In the genomic region with DNA sequence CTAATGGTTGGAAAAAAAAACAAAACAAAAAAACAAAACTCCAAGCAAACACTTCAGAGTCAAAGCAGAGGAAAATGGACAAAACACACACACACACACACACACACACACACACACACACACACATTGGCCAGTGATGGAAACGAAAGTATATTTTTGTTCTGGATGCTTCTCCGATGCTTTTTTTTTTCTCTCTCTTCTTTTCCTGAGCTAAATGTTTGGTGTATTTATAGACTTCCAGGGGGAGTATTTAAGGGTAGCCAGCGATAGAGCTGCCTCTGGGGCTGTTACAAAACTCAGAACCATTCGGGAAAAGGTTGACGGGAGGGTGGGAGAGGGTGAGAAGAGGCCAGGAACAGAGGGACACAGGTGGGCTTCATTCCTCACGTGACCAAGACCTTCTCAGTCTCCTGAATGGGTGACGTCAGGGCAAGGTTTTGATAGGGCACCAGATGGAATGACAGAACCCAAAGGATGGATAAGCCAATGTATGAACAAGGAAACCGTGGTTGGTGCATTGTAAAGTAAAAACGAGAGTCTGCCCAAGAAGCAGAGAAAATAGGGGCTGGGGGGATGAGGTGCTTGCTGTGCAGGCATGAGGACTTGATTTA, we compare ENCODE assay signal across 15 mouse cellular contexts. TPM values are rescaled to one million over a fixed set of nuclear protein-coding genes. Genes with fewer than 3 reads are reported as not detected.
DNase-seq lines count a peak whose midpoint lies in the region; ATAC-seq and TF ChIP-seq lines count a peak whose summit lies in the region.
"Had no signal": no experiment of that assay in that cellular context is flagged by ENCODE, and none has a peak within 500 bp of the region (broad histone marks: within the 10 kb centered on the region; RNA-seq: fewer than 3 reads in every experiment).

No protein-coding gene starts in this region.

- no peak overlapping the region for H3K9ac ChIP-seq in heart, embryonic 12.5 days
- H3K9ac ChIP-seq in lung, embryonic 14.5 days, result no peak overlapping the region
- H3K9ac ChIP-seq in embryonic facial prominence, embryonic 15.5 days, result no peak overlapping the region
- H3K9ac ChIP-seq in stomach, embryonic 15.5 days, result no peak overlapping the region
- H3K9ac ChIP-seq: embryonic facial prominence, embryonic 12.5 days; liver, embryonic 14.5 days had no signal

- TF ChIP-seq CTCF in lung, embryonic 14.5 days (IDR thresholded peaks at IDR 0.05; ENCODE audit: low read depth), result no peak

- WGBS in heart, embryonic 12.5 days, result 56% methylated on average over 9 of the region's 9 CpGs
- 70% methylated on average over 9 of the region's 9 CpGs for WGBS in lung, embryonic 14.5 days
- 66% methylated on average over 9 of the region's 9 CpGs for WGBS in embryonic facial prominence, embryonic 15.5 days
- 68% methylated on average over 9 of the region's 9 CpGs for WGBS in stomach, embryonic 15.5 days

- no peaks in the 10 kb centered on the region for H3K27me3 ChIP-seq in heart, embryonic 12.5 days (replicated peaks)
- no peaks in the 10 kb centered on the region for H3K27me3 ChIP-seq in lung, embryonic 14.5 days (ENCODE audit: insufficient read depth, low read length)
- H3K27me3 ChIP-seq in embryonic facial prominence, embryonic 15.5 days, result no peaks in the 10 kb centered on the region
- no peaks in the 10 kb centered on the region for H3K27me3 ChIP-seq in stomach, embryonic 15.5 days (replicated peaks)
- H3K27me3 ChIP-seq: embryonic facial prominence, embryonic 12.5 days had no signal

- H3K4me1 ChIP-seq in heart, embryonic 12.5 days (replicated peaks), result peaks cover 46% of the 10 kb centered on the region
- H3K4me1 ChIP-seq in lung, embryonic 14.5 days (ENCODE audit: insufficient read depth), result no peaks in the 10 kb centered on the region
- H3K4me1 ChIP-seq in embryonic facial prominence, embryonic 15.5 days, result peaks cover 23% of the 10 kb centered on the region
- 0 out of 2 replicates have a peak, but pooled peaks cover 4% of the 10 kb centered on the region for H3K4me1 ChIP-seq in stomach, embryonic 15.5 days

- peak overlapping the region; percentile 95 for H3K27ac ChIP-seq in heart, embryonic 12.5 days (ENCODE audit: poor library complexity, severe bottlenecking)
- H3K27ac ChIP-seq in lung, embryonic 14.5 days (ENCODE audit: low read depth), result peak overlapping the region; percentile 93; the same call in 1 of the 2 replicates
- 0 out of 2 replicates have a peak overlapping the region, but pooled peaks have one; percentile 25 for H3K27ac ChIP-seq in embryonic facial prominence, embryonic 15.5 days (replicated peaks)
- H3K27ac ChIP-seq in stomach, embryonic 15.5 days, result peak overlapping the region; percentile 80; the same call in 1 of the 2 replicates
- H3K27ac ChIP-seq: embryonic facial prominence, embryonic 12.5 days; liver, embryonic 14.5 days had no signal

- ATAC-seq in heart, embryonic 12.5 days (ENCODE audit: insufficient number of reproducible peaks, low FRiP score), result no peak
- no peak for ATAC-seq in lung, embryonic 14.5 days (ENCODE audit: insufficient read depth)
- no peak for ATAC-seq in embryonic facial prominence, embryonic 15.5 days (ENCODE audit: insufficient number of reproducible peaks, low FRiP score, low TSS enrichment, low read depth)
- no peak for ATAC-seq in stomach, embryonic 15.5 days (ENCODE audit: insufficient read depth, low FRiP score, low read depth)
- ATAC-seq: forebrain, embryonic 16.5 days had no signal

- DNase-seq in heart, postnatal 10 days, result no peak
- no peak for DNase-seq in lung, embryonic 14.5 days
- no peak for DNase-seq in lung, postnatal 4 days
- DNase-seq in spleen, postnatal 4 days (ENCODE audit: low spot score in 2 of 2), result no peak
- no peak for DNase-seq in ovary, postnatal 10 days (ENCODE audit: low spot score)
- DNase-seq: cerebellum, postnatal 10 days; kidney, adult 11 months; right cerebral cortex, postnatal 25 days had no signal

- H3K4me3 ChIP-seq in heart, embryonic 12.5 days, result no peak overlapping the region
- no peak overlapping the region for H3K4me3 ChIP-seq in lung, embryonic 14.5 days (ENCODE audit: low read depth, low read length)
- H3K4me3 ChIP-seq in embryonic facial prominence, embryonic 15.5 days (replicated peaks), result no peak overlapping the region
- H3K4me3 ChIP-seq in stomach, embryonic 15.5 days (replicated peaks), result no peak overlapping the region
- H3K4me3 ChIP-seq: embryonic facial prominence, embryonic 12.5 days; megakaryocyte, embryonic 14.5 days had no signal

- intact Hi-C loops in heart, postnatal 10 days (cut with DNase I), result no loop called here

- no peaks in the 10 kb centered on the region for H3K9me3 ChIP-seq in heart, embryonic 12.5 days (replicated peaks)
- no peaks in the 10 kb centered on the region for H3K9me3 ChIP-seq in lung, embryonic 14.5 days (ENCODE audit: low read depth, low read length)
- H3K9me3 ChIP-seq in embryonic facial prominence, embryonic 15.5 days (replicated peaks), result no peaks in the 10 kb centered on the region
- no peaks in the 10 kb centered on the region for H3K9me3 ChIP-seq in stomach, embryonic 15.5 days
- H3K9me3 ChIP-seq: embryonic facial prominence, embryonic 12.5 days had no signal

- 0 out of 2 replicates have a peak overlapping the region, but pooled peaks have one; percentile 9 for H3K4me2 ChIP-seq in heart, embryonic 12.5 days
- H3K4me2 ChIP-seq in lung, embryonic 14.5 days, result no peak overlapping the region
- H3K4me2 ChIP-seq in embryonic facial prominence, embryonic 15.5 days (replicated peaks), result no peak overlapping the region
- no peak overlapping the region for H3K4me2 ChIP-seq in stomach, embryonic 15.5 days
- H3K4me2 ChIP-seq: embryonic facial prominence, embryonic 12.5 days had no signal

- no peaks in the 10 kb centered on the region for H3K36me3 ChIP-seq in heart, embryonic 12.5 days
- no peaks in the 10 kb centered on the region for H3K36me3 ChIP-seq in lung, embryonic 14.5 days (ENCODE audit: insufficient read depth)
- no peaks in the 10 kb centered on the region for H3K36me3 ChIP-seq in embryonic facial prominence, embryonic 15.5 days
- no peaks in the 10 kb centered on the region for H3K36me3 ChIP-seq in stomach, embryonic 15.5 days
- H3K36me3 ChIP-seq: embryonic facial prominence, embryonic 12.5 days had no signal

RNA-seq across cellular contexts. Expression of a gene that starts 5.5 kb away (rescaled TPM):
- polyA plus RNA-seq in heart, embryonic 12.5 days (2016; fragmentation: Nextera tagmentation; extraction: Ambion mirVana), result 25.2 and 30.0 TPM in 2 replicates
- total RNA-seq in heart, postnatal 10 days (2021), result 10 to 100 TPM; 51.7 to 53.1 TPM
- polyA plus RNA-seq in lung, embryonic 14.5 days (2014; fragmentation: Nextera tagmentation; extraction: Ambion mirVana), result 38.4 and 39.6 TPM in 2 replicates
- 41.4 and 44.8 TPM in 2 replicates for polyA plus RNA-seq in embryonic facial prominence, embryonic 15.5 days (2015; fragmentation: Nextera tagmentation; extraction: Ambion mirVana)
- polyA plus RNA-seq in stomach, embryonic 15.5 days (2015; fragmentation: Nextera tagmentation; extraction: Ambion mirVana), result 36.2 and 37.2 TPM in 2 replicates

RNA-seq across cellular contexts. Expression of a gene that starts 23.9 kb away (rescaled TPM):
- polyA plus RNA-seq in heart, embryonic 12.5 days (2016; fragmentation: Nextera tagmentation; extraction: Ambion mirVana), result 0.76 and 0.91 TPM in 2 replicates
- total RNA-seq in heart, postnatal 10 days (2021), result 1 to 10 TPM; 3.5 to 5.2 TPM
- polyA plus RNA-seq in lung, embryonic 14.5 days (2014; fragmentation: Nextera tagmentation; extraction: Ambion mirVana), result 1.3 and 2.7 TPM in 2 replicates
- 3.2 and 3.6 TPM in 2 replicates for polyA plus RNA-seq in embryonic facial prominence, embryonic 15.5 days (2015; fragmentation: Nextera tagmentation; extraction: Ambion mirVana)
- 2.7 and 3.4 TPM in 2 replicates for polyA plus RNA-seq in stomach, embryonic 15.5 days (2015; fragmentation: Nextera tagmentation; extraction: Ambion mirVana)

Comparison
In these comparisons a context has a peak if more than half of its experiments do, and no peak if none do; other contexts are left out.
1. H3K27ac ChIP-seq: peak in every context shown above with its lines; median percentile 95 in heart, embryonic 12.5 days; 93 in lung, embryonic 14.5 days; 80 in stomach, embryonic 15.5 days; 25 in embryonic facial prominence, embryonic 15.5 days.